Mouse (Mus musculus) gastrocnemius, adult 8-10 months (tissue): ENCODE measurements around the gene Prnp. TPM values are rescaled to one million over a fixed set of nuclear protein-coding genes. Genes with fewer than 3 reads are reported as not detected.

Experiments used
- DNase-seq, 2 experiments: peaks; one replicate each; pipeline ENCODE4 v3.0.0; 2022; ENCODE audit warnings: low spot score in 2 of 2
- total RNA-seq, 4 experiments: library from RNA; stranded (reverse); gene quantifications; 2 replicates each; pipeline ENCODE4 v1.2.4; 2022

Gene Prnp
- total RNA-seq, 4 experiments from 2014 or later = 99.4 to 117 (median 102) TPM

GRCm38 (mm10) chr2:131906266-131906665, 3.5 kb upstream of the Prnp start:
- no peak for DNase-seq

GRCm38 (mm10) chr2:131906846-131907245, 2.9 kb upstream of the Prnp start:
- DNase-seq = peak in 1 of 2 experiments; percentile 45

DNA sequence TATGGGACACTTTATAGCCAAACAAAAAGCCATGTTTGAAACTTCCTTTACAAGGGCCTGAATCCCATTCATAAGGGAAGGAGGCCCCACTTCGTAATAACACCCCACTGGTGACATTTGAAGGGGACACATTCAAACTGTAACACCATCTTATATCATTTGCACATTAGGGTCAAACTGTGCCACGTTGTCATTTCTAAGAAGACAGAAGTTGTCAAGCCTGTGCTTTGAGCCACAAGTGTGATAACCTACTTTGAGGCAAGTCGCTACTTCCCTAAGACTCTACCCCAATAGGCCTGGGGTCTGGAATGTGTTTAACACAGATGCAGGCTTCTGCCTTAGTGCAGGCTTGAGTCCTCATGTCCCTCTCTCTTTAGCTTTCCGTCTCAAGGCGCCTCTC, 2.4 kb upstream of the Prnp start:
- no peak for DNase-seq

DNA sequence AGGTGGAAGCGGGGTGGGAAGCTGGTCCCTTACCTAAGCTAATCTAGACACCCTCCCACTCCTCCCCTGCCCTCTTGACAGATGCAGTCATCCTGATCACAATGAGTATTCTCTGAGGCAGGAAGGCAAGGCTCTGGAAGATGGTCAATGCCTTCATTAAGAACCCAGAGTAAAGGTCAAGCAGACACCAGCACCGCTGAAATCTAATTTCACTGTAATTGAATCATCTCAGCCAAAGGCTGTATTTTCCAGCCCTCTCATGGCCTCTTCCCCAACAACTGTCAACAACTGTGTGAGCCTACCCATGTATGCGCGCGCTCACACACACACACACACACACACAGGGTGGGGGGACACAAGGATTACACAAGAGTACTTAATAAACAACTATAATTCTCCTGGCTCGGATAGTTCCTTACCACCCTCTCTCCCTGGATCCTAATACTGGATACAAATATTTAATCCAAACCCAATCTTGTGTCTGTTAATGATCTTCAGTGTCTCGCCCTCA, 1.3 kb upstream of the Prnp start:
- DNase-seq = peak in 1 of 2 experiments; percentile 8

DNA sequence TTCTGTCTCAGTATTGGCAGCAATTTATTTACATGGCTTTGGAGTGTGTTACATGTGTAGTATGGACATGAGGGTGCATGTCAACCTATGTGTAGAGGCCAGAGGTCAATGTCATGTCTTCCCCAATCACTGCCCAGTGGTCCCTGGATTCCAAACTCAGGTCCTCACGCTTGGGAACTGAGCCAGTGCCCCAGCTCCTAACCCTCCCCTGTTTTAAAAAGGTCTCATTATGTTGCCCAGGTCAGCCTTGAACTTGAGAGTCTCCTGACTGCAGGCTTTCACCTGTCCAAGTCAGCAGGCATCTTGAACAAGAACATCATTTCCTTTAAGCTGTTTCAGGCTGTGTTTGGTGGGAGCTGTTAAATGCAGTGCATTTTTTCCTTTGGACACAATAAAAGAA, 822 bp upstream of the Prnp start:
- no peak for DNase-seq

GRCm38 (mm10) chr2:131910847-131911246, 1.1 kb downstream of the Prnp start:
- DNase-seq = no peak

DNA sequence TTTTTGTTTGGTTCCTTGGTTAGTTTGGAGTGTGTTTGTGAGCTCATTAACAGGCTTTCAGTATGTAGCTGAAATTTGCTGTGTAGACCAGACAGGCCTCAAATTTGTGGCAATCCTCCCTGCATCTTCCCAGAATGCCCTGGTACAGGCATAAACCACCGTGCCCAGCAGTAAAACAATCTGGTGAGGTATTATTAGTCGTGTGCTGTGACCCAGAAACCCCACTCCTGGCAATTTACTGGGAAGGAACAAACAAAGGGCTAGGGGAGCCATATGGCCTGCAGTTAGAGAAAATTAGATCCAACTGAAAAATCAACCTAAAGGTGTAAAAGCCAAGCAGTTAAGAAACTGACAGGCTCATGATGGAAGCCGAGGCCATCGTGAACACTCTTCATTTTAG, 1.6 kb downstream of the Prnp start:
- no peak for DNase-seq

DNA sequence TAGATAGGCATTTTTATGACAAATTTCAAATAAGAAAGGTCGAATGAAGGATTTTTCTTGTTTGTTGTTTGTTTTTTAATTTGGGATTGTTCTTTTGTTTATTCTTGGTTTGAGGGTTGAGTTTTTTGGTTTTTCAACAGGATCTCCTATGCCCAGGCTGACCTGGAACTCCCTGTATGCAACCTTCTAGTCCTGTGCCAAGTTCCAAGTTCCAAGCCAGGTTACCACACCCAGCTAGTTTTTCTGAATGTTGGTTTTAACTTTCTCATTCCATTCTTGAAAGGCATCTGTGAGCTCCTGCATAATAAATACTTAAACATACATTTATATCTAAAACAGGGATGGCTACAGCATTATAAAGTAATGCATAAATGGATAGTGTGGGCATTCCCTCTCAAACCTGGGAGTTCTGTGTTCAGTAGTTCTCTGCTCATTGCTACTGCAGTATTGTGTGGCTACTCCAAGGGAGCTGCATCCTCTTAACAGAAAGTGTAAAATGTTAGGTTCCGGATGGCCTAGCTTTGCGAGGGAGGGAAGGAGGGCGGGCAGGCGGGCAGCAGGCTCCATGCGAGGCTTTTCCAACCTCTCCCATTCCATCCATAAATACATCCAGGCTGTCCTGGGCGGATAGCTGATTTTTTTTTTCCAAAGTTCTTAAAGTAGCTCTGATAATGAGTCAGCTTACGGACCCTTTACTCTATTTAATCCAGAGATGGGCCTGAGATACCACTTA, 3.0 kb downstream of the Prnp start:
- no peak for DNase-seq

DNA sequence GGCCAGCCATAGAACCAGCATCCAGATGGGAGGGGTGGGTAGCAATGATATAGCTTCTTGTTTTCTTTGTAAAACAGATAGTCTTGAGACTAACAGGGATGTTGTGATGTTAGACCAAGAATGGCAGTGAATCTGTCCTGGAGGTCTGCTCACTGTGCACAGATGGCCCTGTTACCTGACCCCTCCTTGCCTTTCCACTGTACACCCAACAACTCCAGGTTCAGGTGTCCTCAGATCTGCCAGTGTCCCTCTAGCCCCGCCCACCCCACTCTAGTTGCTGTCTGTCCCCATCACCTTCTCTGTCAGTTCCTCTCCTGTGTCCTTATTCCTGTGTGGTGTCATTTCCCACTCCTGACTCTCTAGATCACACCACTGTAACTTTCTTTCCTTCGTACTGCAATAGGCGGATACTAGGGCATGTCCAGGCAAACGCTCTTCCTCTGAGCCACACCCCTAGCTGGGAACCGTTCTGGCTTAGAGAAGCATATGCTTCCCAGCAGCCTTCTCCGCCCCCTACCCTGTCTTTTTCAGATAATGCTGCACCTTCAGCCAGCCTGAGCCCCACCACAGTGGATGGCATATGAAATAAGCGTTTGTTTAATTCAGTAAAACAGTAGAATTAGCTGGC, 22.7 kb downstream of the Prnp start:
- DNase-seq = no peak

- no peak for DNase-seq
Observed at GRCm38 (mm10) chr2:131933013-131933412, 23.3 kb downstream of the Prnp start.

GRCm38 (mm10) chr2:131933598-131933997, 23.9 kb downstream of the Prnp start:
- no peak for DNase-seq

DNA sequence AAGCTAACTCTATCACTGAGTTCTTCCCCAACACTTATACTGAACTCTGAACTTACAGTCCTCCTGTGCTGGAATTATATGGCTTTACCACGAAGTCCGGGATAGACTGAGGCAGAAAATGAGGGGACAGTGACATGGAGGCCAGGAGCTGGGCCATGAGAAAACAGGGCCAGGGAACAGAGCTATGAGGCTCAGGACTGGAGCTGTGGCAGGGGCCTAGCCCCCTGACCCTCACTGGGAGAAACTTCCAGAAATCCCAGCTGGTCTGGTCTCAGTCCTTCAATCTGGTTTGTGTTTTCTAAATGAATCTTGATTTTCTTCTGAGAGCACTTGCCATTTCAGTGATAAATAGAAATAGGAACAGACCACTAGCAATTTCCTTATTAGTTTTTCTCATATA, 24.5 kb downstream of the Prnp start:
- DNase-seq = no peak

DNA sequence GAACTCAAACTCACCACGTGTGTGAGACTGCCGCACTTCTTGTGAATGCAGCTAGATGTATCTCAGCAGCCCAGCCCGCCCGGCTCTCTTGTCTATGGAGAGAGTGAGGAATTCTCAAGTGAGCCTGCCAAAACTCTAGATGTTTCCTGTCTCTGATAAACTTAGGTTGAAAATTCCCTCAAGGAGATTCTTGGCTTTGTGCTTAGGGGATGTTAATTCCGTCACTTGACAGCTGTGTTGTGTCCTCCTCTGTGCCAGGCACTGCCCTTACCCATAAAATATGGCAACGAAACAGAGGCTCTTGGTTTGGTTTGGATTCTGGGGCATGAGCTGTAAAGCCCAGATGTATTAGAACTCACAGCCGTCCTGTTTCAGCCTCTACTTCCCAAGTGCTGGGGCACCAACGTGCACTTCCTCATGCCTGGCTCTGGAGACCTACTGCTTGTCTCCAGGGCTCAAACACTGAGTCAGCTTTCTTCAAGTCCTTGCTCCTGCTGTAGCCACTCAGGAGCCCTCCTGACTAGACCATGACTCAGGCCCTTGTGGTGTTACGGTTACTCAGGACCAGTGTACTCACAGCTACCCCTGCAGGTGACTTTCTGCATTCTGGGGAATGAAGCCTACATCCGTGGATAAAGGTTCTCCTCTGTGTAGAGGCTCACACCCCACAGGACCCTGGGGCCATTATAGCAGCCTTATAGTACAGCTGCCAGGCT, 25.8 kb downstream of the Prnp start:
- DNase-seq = no peak

DNA sequence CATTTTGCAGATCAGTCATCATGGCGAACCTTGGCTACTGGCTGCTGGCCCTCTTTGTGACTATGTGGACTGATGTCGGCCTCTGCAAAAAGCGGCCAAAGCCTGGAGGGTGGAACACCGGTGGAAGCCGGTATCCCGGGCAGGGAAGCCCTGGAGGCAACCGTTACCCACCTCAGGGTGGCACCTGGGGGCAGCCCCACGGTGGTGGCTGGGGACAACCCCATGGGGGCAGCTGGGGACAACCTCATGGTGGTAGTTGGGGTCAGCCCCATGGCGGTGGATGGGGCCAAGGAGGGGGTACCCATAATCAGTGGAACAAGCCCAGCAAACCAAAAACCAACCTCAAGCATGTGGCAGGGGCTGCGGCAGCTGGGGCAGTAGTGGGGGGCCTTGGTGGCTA, 26.7 kb downstream of the Prnp start:
- no peak for DNase-seq

- DNase-seq = peak in 1 of 2 experiments; percentile 35
Observed at GRCm38 (mm10) chr2:131939404-131940111, 29.8 kb downstream of the Prnp start.

DNA sequence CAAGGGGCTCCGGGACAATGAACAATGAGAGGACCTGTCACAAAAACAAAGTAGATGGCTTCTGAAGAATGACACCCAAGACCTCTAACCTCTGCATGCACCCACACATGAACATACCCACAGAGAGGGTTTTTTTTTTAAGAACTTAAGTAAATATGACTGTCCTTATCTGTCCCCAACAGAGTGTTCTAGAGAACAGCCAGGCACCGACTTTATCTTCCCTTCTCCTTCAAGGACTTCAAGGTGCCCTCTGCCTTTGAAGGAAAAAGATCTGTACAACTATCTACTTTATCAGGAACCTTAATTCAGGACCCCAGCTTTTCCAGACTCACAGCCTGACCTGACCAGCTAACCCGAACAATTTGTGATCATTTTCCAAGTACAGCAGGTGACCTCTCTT, 30.8 kb downstream of the Prnp start:
- no peak for DNase-seq

DNA sequence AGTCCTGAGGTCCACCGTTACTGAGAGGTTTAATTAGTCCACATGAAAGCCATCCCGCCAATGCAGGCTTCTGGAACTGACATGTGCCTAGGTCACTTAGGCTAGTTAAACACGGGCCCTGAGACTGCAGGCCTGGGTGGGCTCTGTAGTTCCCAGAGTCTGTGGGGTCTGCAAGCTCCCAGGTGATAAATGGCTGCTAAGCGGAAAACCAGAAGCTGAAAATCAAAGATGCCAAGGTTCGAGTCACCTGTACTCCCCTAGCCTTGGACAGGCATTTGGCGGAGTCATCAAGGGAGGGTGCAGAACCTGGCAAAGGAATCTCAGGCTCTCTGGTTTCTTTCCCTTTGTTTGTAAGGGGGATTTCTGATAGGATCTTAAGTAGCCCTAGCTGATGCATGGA, 31.8 kb downstream of the Prnp start:
- no peak for DNase-seq

- no peak for DNase-seq
Observed at GRCm38 (mm10) chr2:131944370-131944769, 34.6 kb downstream of the Prnp start.

DNA sequence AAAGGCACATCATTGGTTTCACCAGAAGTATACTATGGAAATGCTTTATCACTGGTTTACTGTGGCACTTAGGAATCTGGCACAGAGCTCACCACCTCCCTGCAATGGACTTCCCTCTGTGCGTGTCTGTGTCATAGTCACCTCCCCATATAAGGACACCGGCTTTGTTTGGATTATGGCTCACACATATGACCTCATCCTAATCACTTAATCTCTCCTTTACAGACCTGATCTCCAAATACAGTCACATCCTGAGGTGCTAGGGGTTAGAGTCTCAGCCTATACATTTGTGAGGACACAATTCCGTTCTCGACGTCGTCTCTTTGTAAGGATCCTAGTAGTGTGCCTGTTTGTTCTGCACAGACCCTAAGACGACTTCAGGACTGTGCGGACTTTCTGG, 35.5 kb downstream of the Prnp start:
- DNase-seq = no peak

DNA sequence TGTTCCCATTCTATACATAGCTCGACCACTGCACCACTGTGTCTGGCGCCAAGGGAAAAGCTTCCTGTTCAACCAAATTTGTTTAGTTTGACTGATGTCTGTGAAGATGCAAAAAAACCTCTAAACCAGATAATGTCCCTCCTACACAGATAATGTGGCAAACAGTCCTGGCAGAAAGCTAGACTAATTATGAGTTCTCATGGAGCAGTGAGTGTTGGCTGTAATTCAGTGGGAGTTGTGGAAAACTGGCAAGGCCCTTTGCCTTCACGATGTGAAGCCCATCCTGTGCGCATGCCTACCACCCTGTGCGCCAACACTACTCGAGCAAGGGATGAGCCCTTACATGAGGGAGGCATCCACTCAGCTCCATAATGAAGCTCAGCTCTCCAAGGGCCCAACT, 36.0 kb downstream of the Prnp start:
- DNase-seq = no peak

GRCm38 (mm10) chr2:131946351-131946750, 36.6 kb downstream of the Prnp start:
- DNase-seq = no peak

DNA sequence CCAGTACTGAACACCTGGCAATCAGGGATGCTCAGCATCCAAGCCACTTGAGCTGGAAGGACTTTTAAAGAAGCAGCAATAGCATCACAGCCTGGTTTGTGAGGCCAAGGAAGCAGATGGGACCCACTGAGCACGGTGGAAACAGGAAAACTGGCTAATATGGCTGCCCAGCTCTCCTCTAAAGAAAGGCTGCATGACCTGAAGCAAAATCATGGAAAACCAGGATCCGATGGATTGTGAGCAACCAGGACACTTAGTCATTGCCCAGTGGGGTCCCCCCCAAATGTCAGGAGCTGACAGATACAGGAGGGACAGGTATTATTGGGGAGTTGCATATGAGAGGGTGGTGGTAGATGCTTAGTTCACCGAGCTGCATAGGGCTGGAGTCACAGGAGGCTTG, 38.4 kb downstream of the Prnp start:
- DNase-seq = no peak
